Mouse (Mus musculus) embryonic fibroblast, embryonic 13.5 days (primary cell): ENCODE measurements around the gene Sel1l3. TPM values are rescaled to one million over a fixed set of nuclear protein-coding genes. Genes with fewer than 3 reads are reported as not detected.

Source experiments
- H3K27ac ChIP-seq: 2 replicates; pipeline ENCODE4 v1.5.1; 2012; ENCODE audit warnings: low read length, control low read depth, inconsistent platforms; ENCODE audit not compliant: insufficient read depth
- H3K4me1 ChIP-seq: 2 replicates; pipeline ENCODE4 v1.6.1; 2011; ENCODE audit warnings: low read length; ENCODE audit not compliant: control insufficient read depth, insufficient read depth
- H3K4me3 ChIP-seq: 2 replicates; pipeline ENCODE4 v1.5.1; 2011; ENCODE audit warnings: mild to moderate bottlenecking, control low read depth, low read length; ENCODE audit not compliant: insufficient read depth
- CTCF ChIP-seq: IDR thresholded peaks from 2 replicates; pipeline ENCODE4 v1.5.1; 2011; ENCODE audit warnings: mild to moderate bottlenecking, control low read depth, low read length, moderate library complexity, borderline replicate concordance; ENCODE audit not compliant: insufficient read depth
- POLR2A ChIP-seq: IDR thresholded peaks from 2 replicates; pipeline ENCODE4 v1.6.1; 2011; ENCODE audit warnings: low read depth, mild to moderate bottlenecking, control low read depth, low read length, moderate library complexity
- polyA plus RNA-seq: library from polyadenylated mRNA; stranded (reverse); fragments of >200 nt; gene quantifications from 2 replicates; pipeline ENCODE4 v1.2.4, GENCODE M21; 2011; ENCODE audit warnings: low read depth; ENCODE audit not compliant: missing spikeins, insufficient read length

The Sel1l3 gene
- polyA plus RNA-seq, 1 experiment = 0.32 TPM

DNA sequence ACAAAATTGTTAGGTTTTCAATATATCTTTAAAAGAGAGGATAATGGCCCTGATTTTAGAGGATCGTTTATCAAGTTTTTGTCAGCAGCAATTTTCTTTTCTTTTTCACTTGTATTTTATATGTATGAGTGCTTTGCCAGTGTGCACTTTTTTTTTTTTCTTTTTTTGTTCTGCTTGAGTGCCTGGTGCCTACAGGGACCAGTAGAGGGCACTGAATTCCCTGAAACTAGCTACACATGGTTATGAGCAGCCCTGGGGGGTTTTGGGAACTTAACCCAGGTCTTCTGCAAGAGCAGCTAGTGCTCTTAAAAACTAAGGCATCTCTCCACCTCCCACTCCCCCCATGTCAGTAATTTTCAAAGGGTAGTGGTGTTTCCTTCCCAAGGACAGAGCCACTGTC lies 105.1 kb downstream of the Sel1l3 start:
- H3K27ac ChIP-seq = no peak overlapping the region
- H3K4me3 ChIP-seq = no peak overlapping the region
- no peak for TF ChIP-seq CTCF
- TF ChIP-seq POLR2A = no peak
- no peaks in the 10 kb centered on the region for H3K4me1 ChIP-seq

DNA sequence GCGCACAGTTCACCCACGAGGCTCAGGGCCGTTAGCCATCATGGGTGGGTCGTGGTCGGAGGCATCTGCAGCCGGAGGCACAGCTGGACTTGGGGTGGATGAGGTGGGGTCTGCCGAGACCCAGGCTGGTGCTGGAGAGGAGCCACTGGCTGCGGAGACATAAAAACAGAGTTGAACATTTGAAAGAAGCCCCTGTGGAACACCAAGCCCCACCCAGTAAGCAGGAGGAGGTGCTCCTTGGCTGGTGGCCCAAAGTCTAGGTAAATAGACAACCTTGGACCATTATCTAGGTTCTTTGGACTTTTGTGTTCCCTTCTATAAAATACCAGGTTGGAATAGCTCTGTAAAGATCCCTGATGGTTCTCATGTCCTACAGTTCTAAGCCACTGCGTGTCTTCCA lies 105.7 kb downstream of the Sel1l3 start:
- no peaks in the 10 kb centered on the region for H3K4me1 ChIP-seq
- no peak for TF ChIP-seq POLR2A
- TF ChIP-seq CTCF = no peak
- H3K4me3 ChIP-seq = no peak overlapping the region
- no peak overlapping the region for H3K27ac ChIP-seq

DNA sequence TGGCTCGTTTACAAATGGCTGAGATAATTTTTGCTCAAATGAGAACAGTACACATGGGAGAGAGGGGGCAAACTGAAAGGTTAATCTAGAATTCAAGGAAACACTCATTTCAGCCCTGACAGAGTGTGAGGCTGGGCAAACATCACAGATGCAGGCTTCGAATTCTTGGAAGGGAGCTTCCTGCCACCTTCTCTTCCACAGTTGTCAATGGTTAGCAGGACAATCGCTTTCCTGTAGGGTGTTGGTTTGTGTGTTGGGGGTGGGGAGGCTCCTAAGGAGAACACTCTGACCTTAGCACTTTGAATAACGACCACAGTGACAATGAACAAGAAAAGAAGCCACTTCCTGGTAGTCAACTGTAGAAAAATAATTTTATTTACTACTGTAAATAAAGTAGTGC lies 107.0 kb downstream of the Sel1l3 start:
- H3K27ac ChIP-seq = no peak overlapping the region
- no peak overlapping the region for H3K4me3 ChIP-seq
- no peak for TF ChIP-seq POLR2A
- TF ChIP-seq CTCF = no peak
- H3K4me1 ChIP-seq = peaks cover 10% of the 10 kb centered on the region

DNA sequence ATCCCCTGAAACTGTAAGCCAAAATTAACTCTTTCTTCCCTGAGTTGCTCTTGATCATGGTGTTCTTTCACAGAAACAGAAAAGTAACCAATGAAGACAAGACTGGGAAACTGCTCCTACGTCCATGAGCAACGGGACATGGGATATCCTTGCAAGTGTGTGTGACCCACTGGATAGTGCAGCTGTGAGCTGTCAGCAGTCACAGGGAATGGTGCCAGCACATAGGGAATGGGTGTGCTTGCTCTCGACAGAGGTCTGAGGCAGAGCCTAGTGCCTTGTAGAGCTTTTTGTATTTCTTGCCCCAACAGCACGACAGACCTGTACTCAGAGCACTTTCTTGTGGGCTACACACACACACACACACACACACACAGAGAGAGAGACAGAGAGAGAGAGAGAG lies 107.6 kb downstream of the Sel1l3 start:
- TF ChIP-seq POLR2A (no peak), CTCF (no peak)
- H3K4me1 ChIP-seq = peaks cover 10% of the 10 kb centered on the region
- no peak overlapping the region for H3K4me3 ChIP-seq
- no peak overlapping the region for H3K27ac ChIP-seq

DNA sequence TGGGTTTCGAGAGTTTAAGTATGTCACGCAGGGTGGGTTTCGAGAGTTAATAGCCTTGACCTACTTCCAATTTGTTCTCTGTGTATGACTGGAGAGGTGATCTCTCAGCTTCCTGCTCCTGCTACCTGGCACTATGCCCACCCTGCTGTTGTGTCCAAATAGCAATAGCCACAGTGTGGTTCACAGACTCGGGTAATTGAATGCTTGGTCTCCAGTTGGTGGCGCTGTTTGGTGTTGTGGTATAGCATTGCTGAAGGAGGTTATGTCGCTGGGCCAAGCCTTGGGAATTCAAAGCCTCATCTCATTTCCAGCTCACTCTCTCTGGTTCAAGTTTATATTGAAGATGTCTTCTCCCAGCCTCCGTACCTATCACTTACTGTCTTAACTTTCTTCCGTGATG lies 108.0 kb downstream of the Sel1l3 start:
- no peak overlapping the region for H3K4me3 ChIP-seq
- H3K4me1 ChIP-seq = peaks cover 10% of the 10 kb centered on the region
- no peak overlapping the region for H3K27ac ChIP-seq
- TF ChIP-seq CTCF (no peak), POLR2A (no peak)

GRCm38 (mm10) chr5:53104177-53104855 lies 109.4 kb downstream of the Sel1l3 start:
- Histone ChIP-seq H3K4me3 (no peak overlapping the region), H3K27ac (no peak overlapping the region), H3K4me1 (peaks cover 10% of the 10 kb centered on the region)
- no peak for TF ChIP-seq CTCF
- no peak for TF ChIP-seq POLR2A

DNA sequence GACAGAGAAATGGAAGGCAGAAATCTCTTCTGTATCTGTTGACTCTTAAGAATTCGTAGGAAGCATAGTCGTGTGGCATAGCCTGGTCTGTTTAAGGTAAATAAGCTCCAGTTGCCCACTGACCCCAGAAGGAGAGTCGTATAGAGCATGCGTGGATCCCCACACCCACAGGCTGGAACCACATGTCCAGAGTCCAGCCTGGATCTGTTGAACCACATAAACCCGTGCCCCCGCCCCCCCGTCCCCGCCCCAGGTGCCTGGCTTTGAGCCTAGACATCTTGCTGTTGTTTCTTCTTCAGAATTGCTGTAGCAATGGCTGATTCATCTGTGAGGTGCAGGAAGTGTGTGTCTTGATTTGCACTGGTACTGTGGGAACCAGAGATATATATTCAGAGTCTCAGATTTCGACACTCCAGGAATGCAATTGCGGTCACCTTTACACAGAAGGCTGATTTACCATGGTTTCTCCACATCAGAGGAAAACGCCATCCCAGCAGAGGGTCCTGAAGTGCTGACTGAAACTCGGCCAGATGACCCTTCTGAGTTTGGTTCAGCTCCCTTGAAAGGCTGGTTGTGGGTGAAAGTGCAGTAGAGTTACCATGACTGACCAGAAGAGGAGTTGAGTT lies 111.8 kb downstream of the Sel1l3 start:
- no peak overlapping the region for H3K4me3 ChIP-seq
- peak overlapping the region; percentile 64 for H3K27ac ChIP-seq
- TF ChIP-seq POLR2A (no peak), CTCF (no peak)
- H3K4me1 ChIP-seq = peaks cover 10% of the 10 kb centered on the region

- Histone ChIP-seq H3K27ac (no peak overlapping the region), H3K4me1 (no peaks in the 10 kb centered on the region), H3K4me3 (no peak overlapping the region)
- TF ChIP-seq CTCF (no peak), POLR2A (no peak)
Observed at GRCm38 (mm10) chr5:53091331-53091730, 122.4 kb downstream of the Sel1l3 start.

- Histone ChIP-seq H3K4me1 (no peaks in the 10 kb centered on the region), H3K27ac (no peak overlapping the region), H3K4me3 (no peak overlapping the region)
- TF ChIP-seq POLR2A (no peak), CTCF (no peak)
Observed at GRCm38 (mm10) chr5:53087452-53087851, 126.3 kb downstream of the Sel1l3 start.

DNA sequence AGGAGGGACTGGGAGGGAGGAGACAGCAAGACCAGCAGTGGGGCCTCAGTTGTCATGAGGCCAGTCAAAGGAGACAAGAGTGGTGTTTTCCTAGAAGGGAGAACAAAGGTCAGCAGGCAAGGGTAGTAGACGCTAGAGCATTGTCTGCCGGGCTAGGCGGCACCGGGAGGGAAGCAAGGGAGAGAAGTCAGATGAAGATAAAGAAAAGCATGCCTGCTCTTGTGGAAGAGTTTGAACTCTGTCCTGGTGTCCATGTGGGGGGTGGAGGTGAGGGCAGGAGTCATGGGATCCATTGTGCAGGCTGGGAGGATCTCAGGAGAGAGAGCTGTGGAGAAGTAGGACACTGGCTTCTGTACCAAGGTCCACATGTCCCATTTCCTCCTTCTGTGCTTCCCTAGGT lies 135.3 kb downstream of the Sel1l3 start:
- Histone ChIP-seq H3K4me3 (no peak overlapping the region), H3K4me1 (no peaks in the 10 kb centered on the region), H3K27ac (no peak overlapping the region)
- no peak for TF ChIP-seq CTCF
- no peak for TF ChIP-seq POLR2A

DNA sequence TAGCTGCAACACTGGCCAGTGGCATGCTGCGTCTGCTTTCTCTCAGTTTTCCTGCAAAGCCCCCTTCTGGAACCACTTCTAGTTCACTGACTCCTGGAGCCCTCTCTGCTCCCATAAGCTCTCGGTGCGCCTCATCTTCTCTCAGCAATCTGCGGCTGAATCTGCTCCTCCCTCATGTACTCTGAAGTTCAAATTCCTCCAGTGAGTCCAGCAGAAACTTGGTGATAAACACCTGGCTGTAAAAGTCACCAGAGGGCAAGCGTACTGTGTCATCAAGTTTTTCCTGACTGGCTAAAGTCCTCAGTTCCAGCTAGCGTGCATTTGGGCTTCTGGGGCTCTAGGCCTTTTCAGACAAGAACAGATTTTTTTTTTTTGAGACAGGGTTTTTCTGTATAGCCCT lies 139.2 kb downstream of the Sel1l3 start:
- no peak overlapping the region for H3K27ac ChIP-seq
- no peak overlapping the region for H3K4me3 ChIP-seq
- H3K4me1 ChIP-seq = no peaks in the 10 kb centered on the region
- TF ChIP-seq CTCF (no peak), POLR2A (no peak)
